Mouse (Mus musculus) intestine, embryonic 14.5 days (tissue): ENCODE measurements around the gene Olfr77. TPM values are rescaled to one million over a fixed set of nuclear protein-coding genes. Genes with fewer than 3 reads are reported as not detected.

Experiments
- ATAC-seq: fragments of 200-750 bp; cut with Nextera tagmentation; replicated peaks from 2 replicates; pipeline ENCODE4 v1.8.0; 2017; ENCODE audit warnings: low read depth, moderate number of reproducible peaks, moderate TSS enrichment, moderate library complexity; ENCODE audit not compliant: low FRiP score, low TSS enrichment
- DNase-seq: peaks from one replicate; pipeline ENCODE4 v3.0.0-alpha.2; 2018; ENCODE audit warnings: low spot score
- H3K27ac ChIP-seq: fragments of 300-500 bp; sonication (generic); 2 replicates; pipeline ENCODE4 v1.5.1; 2014; ENCODE audit warnings: low read depth, mild to moderate bottlenecking, control low read depth
- H3K27me3 ChIP-seq: fragments of 300-500 bp; sonication (generic); replicated peaks from 2 replicates; pipeline ENCODE4 v1.6.1; 2014; ENCODE audit warnings: low read length, control low read depth; ENCODE audit not compliant: control insufficient read depth, insufficient read depth
- H3K36me3 ChIP-seq: fragments of 300-500 bp; sonication (generic); 2 replicates; pipeline ENCODE4 v1.6.1; 2014; ENCODE audit warnings: low read length, control low read depth; ENCODE audit not compliant: control insufficient read depth, insufficient read depth
- H3K4me1 ChIP-seq: fragments of 300-500 bp; sonication (generic); replicated peaks from 2 replicates; pipeline ENCODE4 v1.6.1; 2014; ENCODE audit warnings: low read length, control low read depth, mixed read lengths; ENCODE audit not compliant: control insufficient read depth, insufficient read depth
- H3K4me2 ChIP-seq: fragments of 300-500 bp; sonication (generic); 2 replicates; pipeline ENCODE4 v1.6.1; 2014; ENCODE audit warnings: low read length
- H3K4me3 ChIP-seq: fragments of 300-500 bp; sonication (generic); 2 replicates; pipeline ENCODE4 v1.5.1; 2014; ENCODE audit warnings: low read depth, low read length, control low read depth, mixed read lengths
- H3K9ac ChIP-seq: fragments of 300-500 bp; sonication (generic); 2 replicates; pipeline ENCODE4 v1.6.1; 2014; ENCODE audit warnings: mild to moderate bottlenecking, low read length
- H3K9me3 ChIP-seq: fragments of 300-500 bp; sonication (generic); 2 replicates; pipeline ENCODE4 v1.6.1; 2016; ENCODE audit warnings: low read length, control low read depth; ENCODE audit not compliant: control insufficient read depth
- WGBS: fragments of 180-500 bp; shearing (Covaris S2); extraction: QIAGEN DNeasy Blood & Tissue Kit; methylation state at CpG from one replicate; pipeline ENCODE4 v1.1.7; 2014; 5-methylcytosine and 5-hydroxymethylcytosine counted together
- polyA plus RNA-seq: library from polyadenylated mRNA; unstranded; fragments of >200 nt; fragmentation: Nextera tagmentation; extraction: Ambion mirVana; gene quantifications from 2 replicates; pipeline ENCODE4 v1.2.1, GENCODE M21; 2014

Gene Olfr77
- 0.32 and 0.34 TPM in 2 replicates for polyA plus RNA-seq

DNA sequence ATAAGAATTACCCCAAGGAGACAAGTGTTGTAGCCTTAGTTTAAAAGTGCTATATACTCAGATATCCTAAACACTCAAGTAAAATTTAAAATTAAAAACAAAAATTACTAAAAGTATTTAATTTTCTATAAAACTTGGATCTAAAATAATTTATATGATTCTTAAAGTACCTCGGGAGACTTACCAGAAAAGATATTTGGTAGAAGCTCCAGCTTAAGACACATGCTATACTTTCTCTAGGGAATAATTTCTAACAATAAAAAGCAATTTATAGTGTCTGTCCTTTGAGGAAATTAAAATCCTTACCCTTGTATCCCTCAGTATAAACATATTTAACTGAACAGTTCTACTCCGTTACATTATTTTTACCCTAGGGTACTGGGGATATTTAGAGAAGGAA is at the start of gene Olfr77:
Gene Olfr77, plus strand, starts transcription at position 301 of the 400 bp plus-strand sequence.
- no peak for DNase-seq
- WGBS = 88% methylated on average over 2 of the region's 2 CpGs
- 0 out of 2 replicates have a peak, but pooled peaks cover 2% of the 10 kb centered on the region for H3K9me3 ChIP-seq
- H3K27me3 ChIP-seq = no peaks in the 10 kb centered on the region
- H3K27ac ChIP-seq = no peak within 1 kb of the TSS
- H3K4me3 ChIP-seq = no peak within 1 kb of the TSS
- no peak within 1 kb of the TSS for H3K4me2 ChIP-seq
- no peak within 1 kb of the TSS for H3K9ac ChIP-seq
- no peaks in the 10 kb centered on the region for H3K36me3 ChIP-seq
- ATAC-seq = no peak
- no peaks in the 10 kb centered on the region for H3K4me1 ChIP-seq

GRCm38 (mm10) chr9:19887904-19888303 is 28.8 kb upstream of the Olfr77 start, which contains the start of gene Olfr862:
TSS of gene Olfr862 (minus strand) at chr9:19888004.
- Histone ChIP-seq H3K27ac (no peak within 1 kb of the TSS), H3K4me3 (no peak within 1 kb of the TSS), H3K9ac (no peak within 1 kb of the TSS), H3K36me3 (no peaks in the 10 kb centered on the region), H3K9me3 (0 out of 2 replicates have a peak, but pooled peaks cover 2% of the 10 kb centered on the region), H3K27me3 (no peaks in the 10 kb centered on the region), H3K4me1 (no peaks in the 10 kb centered on the region), H3K4me2 (no peak within 1 kb of the TSS)
- no peak for ATAC-seq
- no peak for DNase-seq

- no peak for ATAC-seq
- Histone ChIP-seq H3K4me2 (no peak overlapping the region), H3K27me3 (no peaks in the 10 kb centered on the region), H3K9me3 (0 out of 2 replicates have a peak, but pooled peaks cover 4% of the 10 kb centered on the region), H3K27ac (no peak overlapping the region), H3K9ac (no peak overlapping the region), H3K4me3 (no peak overlapping the region), H3K36me3 (no peaks in the 10 kb centered on the region), H3K4me1 (no peaks in the 10 kb centered on the region)
- 61% methylated on average over 4 of the region's 4 CpGs for WGBS
- DNase-seq = no peak
These were observed 5.5 kb upstream of the Olfr77 start for GRCm38 (mm10) chr9:19911170-19911569.

Other genes starting within 250 kb of the Olfr77 start
- not detected in 2 replicates for gene Olfr857, start 207.4 kb upstream of the Olfr77 start, polyA plus RNA-seq
- not detected in 2 replicates for gene Olfr58, start 136.6 kb upstream of the Olfr77 start, polyA plus RNA-seq
- gene Olfr859, start 112.0 kb upstream of the Olfr77 start, polyA plus RNA-seq = not detected in 2 replicates
- gene Olfr860, start 67.1 kb upstream of the Olfr77 start, polyA plus RNA-seq = not detected in 2 replicates
- gene Olfr862, start 28.9 kb upstream of the Olfr77 start, polyA plus RNA-seq = not detected in 2 replicates
- not detected in 2 replicates for gene Olfr866, start 111.2 kb downstream of the Olfr77 start, polyA plus RNA-seq
- not detected in 2 replicates for gene Olfr867, start 140.7 kb downstream of the Olfr77 start, polyA plus RNA-seq
- not detected in 2 replicates for gene Olfr868, start 181.8 kb downstream of the Olfr77 start, polyA plus RNA-seq
- gene Olfr869, start 212.1 kb downstream of the Olfr77 start, polyA plus RNA-seq = not detected in 2 replicates